Mouse (Mus musculus): ENCODE data around the gene Olfr429. TPM values are rescaled to one million over a fixed set of nuclear protein-coding genes. Genes with fewer than 3 reads are reported as not detected.
A peak's percentile ranks its signal among the peaks of the same experiment; 100 is the strongest.
"Not testable (repeated sequence)": the region's sequence is repeated elsewhere in the genome, so short reads cannot be mapped to it uniquely, and the experiment has no call there.

The Olfr429 gene
- polyA plus RNA-seq (2014; fragmentation: Nextera tagmentation; extraction: Ambion mirVana): not detected in 2 replicates

DNA sequence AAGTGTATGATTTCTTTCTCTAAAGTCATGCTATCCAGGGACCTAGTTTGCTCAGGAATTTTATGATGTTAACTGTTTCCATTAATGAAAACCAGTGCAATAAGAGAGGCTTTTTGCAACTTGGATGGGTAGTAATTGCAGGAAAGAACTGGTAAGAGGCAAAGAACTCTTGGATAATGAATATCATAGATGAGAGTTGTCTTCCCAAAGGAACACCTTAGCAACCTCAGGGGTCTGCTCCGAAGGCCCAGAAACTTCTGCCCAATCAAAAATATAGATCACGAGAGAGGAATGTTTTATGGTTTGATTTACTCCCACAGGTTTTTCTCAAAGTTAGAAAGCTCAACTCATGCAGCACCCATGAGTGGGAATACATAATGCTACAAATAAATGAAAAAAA lies at the start of gene Olfr429:
Gene Olfr429, plus strand, starts transcription at position 301 of the 400 bp plus-strand sequence.
- ATAC-seq (ENCODE audit: low FRiP score, low TSS enrichment) (no peak), DNase-seq (no peak)
- WGBS: 91% methylated on average over 2 of the region's 2 CpGs
- Histone ChIP-seq H3K9me3 (ENCODE audit: control insufficient read depth, low read length) (no peaks in the 10 kb centered on the region), H3K9ac (replicated peaks; ENCODE audit: low read length) (no peak within 1 kb of the TSS), H3K27ac (replicated peaks; ENCODE audit: low read depth, low read length) (no peak within 1 kb of the TSS), H3K36me3 (ENCODE audit: control insufficient read depth, insufficient read depth, low read length) (no peaks in the 10 kb centered on the region), H3K4me3 (replicated peaks; ENCODE audit: low read depth, low read length) (no peak within 1 kb of the TSS), H3K4me2 (ENCODE audit: low read length) (no peak within 1 kb of the TSS), H3K4me1 (ENCODE audit: control insufficient read depth, insufficient read depth, low read length) (no peaks in the 10 kb centered on the region), H3K27me3 (ENCODE audit: control insufficient read depth, insufficient read depth, low read length) (no peaks in the 10 kb centered on the region)

DNA sequence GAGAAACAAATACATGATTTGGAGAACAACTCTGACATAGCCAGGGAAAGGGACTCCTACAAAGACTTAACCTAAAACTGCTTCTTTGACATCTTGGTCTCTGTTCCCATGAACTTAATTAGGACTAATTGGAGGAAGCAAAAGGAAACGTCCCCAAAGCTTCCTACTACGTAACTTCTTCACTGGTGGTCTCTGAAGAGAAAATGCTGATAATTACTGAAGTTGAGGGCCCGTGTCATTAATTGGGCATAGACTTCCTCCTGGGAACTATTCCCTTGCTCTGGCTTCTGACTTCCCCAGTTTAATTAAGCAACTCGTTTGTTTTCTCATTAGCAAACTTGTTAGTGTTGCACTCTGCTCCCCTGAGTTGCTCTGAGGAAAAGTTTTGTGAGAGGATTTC lies 48.3 kb upstream of the Olfr429 start:
- no peaks in the 10 kb centered on the region for H3K9me3 ChIP-seq (ENCODE audit: control insufficient read depth, low read length)
- H3K4me1 ChIP-seq (ENCODE audit: control insufficient read depth, insufficient read depth, low read length): no peaks in the 10 kb centered on the region
- no peak overlapping the region for H3K9ac ChIP-seq (replicated peaks; ENCODE audit: low read length)
- H3K4me2 ChIP-seq (ENCODE audit: low read length): no peak overlapping the region
- no peak overlapping the region for H3K27ac ChIP-seq (replicated peaks; ENCODE audit: low read depth, low read length)
- 74% methylated on average over 4 of the region's 4 CpGs for WGBS
- H3K36me3 ChIP-seq (ENCODE audit: control insufficient read depth, insufficient read depth, low read length): no peaks in the 10 kb centered on the region
- ATAC-seq (ENCODE audit: low FRiP score, low TSS enrichment) (no peak), DNase-seq (peak; percentile 1)
- no peaks in the 10 kb centered on the region for H3K27me3 ChIP-seq (ENCODE audit: control insufficient read depth, insufficient read depth, low read length)
- H3K4me3 ChIP-seq (replicated peaks; ENCODE audit: low read depth, low read length): no peak overlapping the region

DNA sequence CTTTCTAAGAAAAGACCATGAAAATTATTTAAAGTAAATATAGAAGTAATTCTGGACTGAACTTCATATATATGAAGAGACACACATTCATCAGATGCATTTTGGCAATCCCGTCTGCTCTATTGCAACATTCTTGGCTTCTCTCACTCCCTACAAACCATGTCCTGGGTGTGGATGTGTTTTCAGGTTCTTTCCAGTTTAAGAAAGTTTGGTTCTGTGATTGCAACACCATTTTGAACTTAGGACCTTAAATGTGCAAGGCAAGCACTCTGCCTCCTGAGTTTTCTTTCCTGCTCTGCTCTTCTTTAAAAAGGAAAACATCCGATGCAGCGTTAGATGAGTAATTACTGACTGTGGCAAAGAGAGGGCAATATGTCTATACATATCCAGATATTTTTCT lies 45.7 kb upstream of the Olfr429 start:
- DNase-seq: no peak
- ATAC-seq (ENCODE audit: low FRiP score, low TSS enrichment): no peak
- no peaks in the 10 kb centered on the region for H3K9me3 ChIP-seq (ENCODE audit: control insufficient read depth, low read length)
- H3K36me3 ChIP-seq (ENCODE audit: control insufficient read depth, insufficient read depth, low read length): no peaks in the 10 kb centered on the region
- no peak overlapping the region for H3K9ac ChIP-seq (replicated peaks; ENCODE audit: low read length)
- H3K27ac ChIP-seq (replicated peaks; ENCODE audit: low read depth, low read length): no peak overlapping the region
- no peaks in the 10 kb centered on the region for H3K27me3 ChIP-seq (ENCODE audit: control insufficient read depth, insufficient read depth, low read length)
- H3K4me1 ChIP-seq (ENCODE audit: control insufficient read depth, insufficient read depth, low read length): no peaks in the 10 kb centered on the region
- no peak overlapping the region for H3K4me2 ChIP-seq (ENCODE audit: low read length)
- WGBS: 98% methylated on average over 3 of the region's 3 CpGs
- no peak overlapping the region for H3K4me3 ChIP-seq (replicated peaks; ENCODE audit: low read depth, low read length)

DNA sequence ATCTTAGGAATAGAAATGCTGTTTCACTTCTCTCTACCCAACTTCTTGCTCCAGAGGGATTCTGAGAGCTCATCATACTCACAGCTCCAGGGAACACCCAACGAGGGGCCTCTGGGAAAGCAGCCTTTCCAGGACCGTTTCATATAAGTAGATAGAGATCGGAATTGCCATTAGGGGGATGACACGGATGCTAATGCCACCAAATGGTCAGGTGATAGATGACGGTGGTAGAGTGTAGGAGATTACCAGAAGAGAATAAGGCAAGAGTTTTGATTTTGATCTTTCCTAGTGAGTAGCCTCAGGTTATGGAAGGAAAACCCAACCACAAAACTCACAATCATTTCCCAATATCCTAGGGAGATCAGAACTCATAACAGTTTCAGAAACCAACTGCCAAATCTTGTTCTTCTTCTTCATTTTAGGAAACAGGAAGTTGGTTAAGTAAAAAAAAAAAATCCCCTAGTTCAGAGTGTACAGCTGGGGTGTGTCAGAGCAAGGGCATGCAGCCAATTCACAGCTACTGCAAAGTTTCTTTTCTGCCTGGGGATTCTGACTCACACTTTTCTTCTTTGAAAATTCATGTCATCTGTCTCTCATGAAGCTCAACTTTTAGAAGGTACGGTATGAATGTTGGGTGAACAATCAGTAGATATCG lies 43.5 kb upstream of the Olfr429 start, which contains the start of gene Olfr433:
Gene Olfr433, plus strand, starts transcription at position 183 of the 655 bp plus-strand sequence.
- Histone ChIP-seq H3K4me1 (ENCODE audit: control insufficient read depth, insufficient read depth, low read length) (no peaks in the 10 kb centered on the region), H3K36me3 (ENCODE audit: control insufficient read depth, insufficient read depth, low read length) (no peaks in the 10 kb centered on the region), H3K4me2 (ENCODE audit: low read length) (no peak within 1 kb of the TSS), H3K27ac (replicated peaks; ENCODE audit: low read depth, low read length) (no peak within 1 kb of the TSS), H3K27me3 (ENCODE audit: control insufficient read depth, insufficient read depth, low read length) (no peaks in the 10 kb centered on the region), H3K9me3 (ENCODE audit: control insufficient read depth, low read length) (no peaks in the 10 kb centered on the region), H3K4me3 (replicated peaks; ENCODE audit: low read depth, low read length) (no peak within 1 kb of the TSS), H3K9ac (replicated peaks; ENCODE audit: low read length) (no peak within 1 kb of the TSS)
- no peak for DNase-seq
- no peak for ATAC-seq (ENCODE audit: low FRiP score, low TSS enrichment)
- WGBS: 92% methylated on average over 7 of the region's 7 CpGs

DNA sequence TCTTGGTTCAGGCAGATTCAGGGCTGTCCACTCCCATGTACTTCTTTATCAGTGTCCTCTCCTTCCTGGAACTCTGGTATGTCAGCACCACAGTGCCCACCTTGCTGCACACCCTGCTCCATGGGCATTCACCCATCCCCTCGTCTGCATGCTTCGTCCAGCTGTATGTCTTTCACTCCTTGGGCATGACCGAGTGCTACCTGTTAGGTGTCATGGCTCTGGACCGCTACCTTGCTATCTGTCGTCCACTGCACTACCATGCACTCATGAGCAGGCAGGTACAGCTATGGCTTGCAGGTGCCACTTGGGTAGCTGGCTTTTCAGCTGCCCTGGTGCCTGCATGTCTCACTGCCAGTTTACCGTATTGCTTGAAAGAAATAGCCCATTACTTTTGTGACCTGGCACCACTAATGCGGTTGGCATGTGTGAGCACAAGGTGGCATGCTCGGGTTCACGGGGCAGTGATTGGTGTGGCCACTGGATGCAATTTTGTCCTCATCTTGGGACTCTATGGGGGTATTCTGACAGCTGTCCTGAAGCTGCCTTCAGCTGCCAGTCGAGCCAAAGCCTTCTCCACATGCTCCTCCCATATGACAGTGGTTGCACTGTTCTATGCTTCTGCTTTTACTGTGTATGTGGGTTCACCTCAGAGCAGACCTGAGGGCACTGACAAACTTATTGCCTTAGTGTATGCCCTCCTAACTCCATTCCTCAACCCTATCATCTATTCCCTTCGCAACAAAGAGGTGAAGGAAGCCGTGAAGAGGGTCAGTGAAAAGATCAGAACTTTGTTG lies 41.8 kb upstream of the Olfr429 start:
- not testable (repeated sequence) for H3K9me3 ChIP-seq (ENCODE audit: control insufficient read depth, low read length); H3K27me3 ChIP-seq (ENCODE audit: control insufficient read depth, insufficient read depth, low read length); ATAC-seq (ENCODE audit: low FRiP score, low TSS enrichment); H3K4me1 ChIP-seq (ENCODE audit: control insufficient read depth, insufficient read depth, low read length); H3K36me3 ChIP-seq (ENCODE audit: control insufficient read depth, insufficient read depth, low read length); H3K4me2 ChIP-seq (ENCODE audit: low read length); DNase-seq; H3K9ac ChIP-seq (replicated peaks; ENCODE audit: low read length); H3K27ac ChIP-seq (replicated peaks; ENCODE audit: low read depth, low read length); H3K4me3 ChIP-seq (replicated peaks; ENCODE audit: low read depth, low read length)
- WGBS: 94% methylated on average over 12 of the region's 12 CpGs

DNA sequence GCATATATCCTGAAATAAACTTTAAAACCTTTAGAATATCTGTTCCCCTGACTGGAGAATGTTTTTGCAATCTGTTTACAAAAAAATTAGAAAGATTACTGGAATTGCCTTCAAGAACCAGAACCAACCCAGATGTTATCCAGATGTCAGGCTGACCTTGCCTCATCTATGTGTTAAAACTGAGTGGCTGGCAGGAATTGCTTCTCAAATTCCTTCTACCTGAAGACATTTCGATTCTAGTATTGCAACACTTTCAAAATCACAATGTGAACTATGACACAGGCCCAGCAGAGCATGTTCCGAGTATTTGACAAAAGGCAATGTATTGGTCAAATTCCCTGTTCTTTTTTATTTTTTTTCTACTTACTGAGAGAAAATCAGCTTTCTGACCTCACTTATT lies 39.7 kb upstream of the Olfr429 start:
- no peaks in the 10 kb centered on the region for H3K4me1 ChIP-seq (ENCODE audit: control insufficient read depth, insufficient read depth, low read length)
- H3K9ac ChIP-seq (replicated peaks; ENCODE audit: low read length): no peak overlapping the region
- H3K27me3 ChIP-seq (ENCODE audit: control insufficient read depth, insufficient read depth, low read length): no peaks in the 10 kb centered on the region
- WGBS: 77% methylated on average over 2 of the region's 2 CpGs
- H3K4me2 ChIP-seq (ENCODE audit: low read length): no peak overlapping the region
- DNase-seq: no peak
- no peaks in the 10 kb centered on the region for H3K9me3 ChIP-seq (ENCODE audit: control insufficient read depth, low read length)
- no peak overlapping the region for H3K4me3 ChIP-seq (replicated peaks; ENCODE audit: low read depth, low read length)
- ATAC-seq (ENCODE audit: low FRiP score, low TSS enrichment): no peak
- H3K36me3 ChIP-seq (ENCODE audit: control insufficient read depth, insufficient read depth, low read length): no peaks in the 10 kb centered on the region
- no peak overlapping the region for H3K27ac ChIP-seq (replicated peaks; ENCODE audit: low read depth, low read length)

DNA sequence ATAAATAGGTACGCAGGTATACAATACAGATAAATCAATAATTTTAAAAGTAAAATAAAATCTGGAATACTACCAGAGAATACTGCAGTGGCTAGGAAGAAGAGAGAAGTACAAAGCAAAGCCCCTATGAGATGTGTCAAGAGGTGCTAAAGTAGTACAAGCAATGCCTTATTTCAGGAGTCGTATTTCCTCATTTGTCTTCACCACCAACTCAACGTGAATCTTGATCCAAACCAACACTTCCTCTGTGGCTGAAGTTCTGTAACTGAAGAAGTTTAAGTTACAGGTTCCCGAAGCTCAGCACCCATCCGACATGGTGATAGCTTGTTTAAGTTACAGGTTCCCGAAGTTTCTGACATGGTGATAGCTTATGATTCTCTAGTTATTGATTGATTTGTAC lies 35.9 kb upstream of the Olfr429 start:
- not testable (repeated sequence) for H3K9ac ChIP-seq (replicated peaks; ENCODE audit: low read length); H3K4me2 ChIP-seq (ENCODE audit: low read length); H3K4me3 ChIP-seq (replicated peaks; ENCODE audit: low read depth, low read length); ATAC-seq (ENCODE audit: low FRiP score, low TSS enrichment); H3K27ac ChIP-seq (replicated peaks; ENCODE audit: low read depth, low read length); H3K4me1 ChIP-seq (ENCODE audit: control insufficient read depth, insufficient read depth, low read length); H3K36me3 ChIP-seq (ENCODE audit: control insufficient read depth, insufficient read depth, low read length); DNase-seq; H3K27me3 ChIP-seq (ENCODE audit: control insufficient read depth, insufficient read depth, low read length); H3K9me3 ChIP-seq (ENCODE audit: control insufficient read depth, low read length)
- WGBS: 86% methylated on average over 6 of the region's 6 CpGs

DNA sequence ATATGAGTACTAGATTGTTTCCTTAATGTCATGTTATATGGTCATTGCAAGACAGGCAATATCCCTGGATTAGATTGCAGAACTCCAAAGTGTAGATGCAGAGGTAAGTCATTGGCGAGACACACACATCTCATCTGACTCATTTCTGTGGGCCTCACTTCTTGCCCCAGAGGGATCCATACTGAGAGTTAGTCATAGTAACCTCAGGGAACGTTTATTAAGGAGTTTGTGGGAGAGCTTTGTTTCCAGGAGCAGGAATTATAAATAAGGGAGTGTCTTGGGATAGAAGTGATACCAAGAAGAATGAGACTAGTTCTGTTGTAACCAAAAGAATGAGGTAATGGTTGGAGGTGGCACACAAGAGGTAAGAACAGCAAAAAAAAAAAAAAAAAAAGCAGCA lies 35.2 kb upstream of the Olfr429 start, which contains the start of gene Olfr432:
Gene Olfr432, plus strand, starts transcription at position 313 of the 400 bp plus-strand sequence.
- WGBS: 80% methylated on average over 2 of the region's 2 CpGs
- H3K27ac ChIP-seq (replicated peaks; ENCODE audit: low read depth, low read length): no peak within 1 kb of the TSS

DNA sequence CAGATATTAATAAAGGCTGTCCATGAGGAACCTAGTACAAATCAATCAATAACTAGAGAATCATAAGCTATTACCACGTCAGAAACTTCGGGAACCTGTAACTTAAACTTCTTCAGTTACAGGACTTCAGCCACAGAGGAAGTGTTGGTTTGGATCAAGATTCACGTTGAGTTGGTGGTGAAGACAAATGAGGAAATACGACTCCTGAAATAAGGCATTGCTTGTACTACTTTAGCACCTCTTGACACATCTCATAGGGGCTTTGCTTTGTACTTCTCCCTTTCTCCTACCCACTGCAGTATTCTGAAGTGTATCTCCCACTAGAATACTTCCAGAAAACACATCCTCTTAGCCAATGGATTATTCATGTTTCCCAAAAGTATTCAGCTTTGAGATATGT lies 34.8 kb upstream of the Olfr429 start:
- WGBS: 88% methylated on average over 4 of the region's 4 CpGs
- not testable (repeated sequence) for ATAC-seq (ENCODE audit: low FRiP score, low TSS enrichment); H3K9ac ChIP-seq (replicated peaks; ENCODE audit: low read length); H3K4me2 ChIP-seq (ENCODE audit: low read length); DNase-seq; H3K36me3 ChIP-seq (ENCODE audit: control insufficient read depth, insufficient read depth, low read length); H3K4me3 ChIP-seq (replicated peaks; ENCODE audit: low read depth, low read length); H3K27ac ChIP-seq (replicated peaks; ENCODE audit: low read depth, low read length); H3K27me3 ChIP-seq (ENCODE audit: control insufficient read depth, insufficient read depth, low read length); H3K9me3 ChIP-seq (ENCODE audit: control insufficient read depth, low read length); H3K4me1 ChIP-seq (ENCODE audit: control insufficient read depth, insufficient read depth, low read length)

More for the DNA sequence above, 35.2 kb upstream of the Olfr429 start, which contains the start of gene Olfr432:
- H3K36me3 ChIP-seq (ENCODE audit: control insufficient read depth, insufficient read depth, low read length): no peaks in the 10 kb centered on the region
- no peak for ATAC-seq (ENCODE audit: low FRiP score, low TSS enrichment)
- no peak within 1 kb of the TSS for H3K4me3 ChIP-seq (replicated peaks; ENCODE audit: low read depth, low read length)
- H3K4me2 ChIP-seq (ENCODE audit: low read length): no peak within 1 kb of the TSS
- no peaks in the 10 kb centered on the region for H3K9me3 ChIP-seq (ENCODE audit: control insufficient read depth, low read length)
- no peaks in the 10 kb centered on the region for H3K4me1 ChIP-seq (ENCODE audit: control insufficient read depth, insufficient read depth, low read length)
- no peak for DNase-seq
- H3K9ac ChIP-seq (replicated peaks; ENCODE audit: low read length): no peak within 1 kb of the TSS
- no peaks in the 10 kb centered on the region for H3K27me3 ChIP-seq (ENCODE audit: control insufficient read depth, insufficient read depth, low read length)
